Mouse (Mus musculus): ENCODE data around the gene Zfp1.

- TF ChIP-seq CTCF (conservative IDR thresholded peaks at IDR 0.05; ENCODE audit: low read length): no peak
- no peak for TF ChIP-seq POU5F1 (IDR thresholded peaks at IDR 0.05; ENCODE audit: borderline replicate concordance, low read length)
- TF ChIP-seq NANOG (IDR thresholded peaks at IDR 0.05; ENCODE audit: borderline replicate concordance, low read length): no peak
Observed at GRCm38 (mm10) chr8:111718937-111719336, 75.7 kb downstream of the Zfp1 start.

Data from E14TG2a.4 (cell line).